Mouse (Mus musculus) CH12.LX (cell line): ENCODE results near the gene Taf1. TPM values are rescaled to one million over a fixed set of nuclear protein-coding genes. Genes with fewer than 3 reads are reported as not detected.
"Not testable (repeated sequence)": the region's sequence is repeated elsewhere in the genome, so short reads cannot be mapped to it uniquely, and the experiment has no call there.

ENCODE experiments used
- DNase-seq: peaks from one replicate; pipeline ENCODE4 v3.0.0-alpha.2; 2013; ENCODE audit errors: extremely low read depth
- H3K27ac ChIP-seq: 2 replicates; pipeline ENCODE4 v1.5.1; 2012; ENCODE audit warnings: low read depth, mild to moderate bottlenecking, control low read depth, moderate library complexity; ENCODE audit not compliant: insufficient read depth
- H3K27me3 ChIP-seq: replicated peaks from 2 replicates; pipeline ENCODE3; 2012; ENCODE audit warnings: inconsistent platforms
- H3K36me3 ChIP-seq, 2 experiments: replicated peaks in 1 of 2; 2 replicates each; pipeline versions ENCODE3 to v1.6.1; 2012; ENCODE audit warnings: inconsistent platforms in 1 of 2, low read length in 1 of 2, mild to moderate bottlenecking in 1 of 2, mixed read lengths in 1 of 2, moderate library complexity in 1 of 2; ENCODE audit not compliant: control insufficient read depth in 1 of 2, insufficient read depth in 1 of 2
- H3K4me1 ChIP-seq, 2 experiments: 2 replicates each; pipeline ENCODE4 v1.6.1; 2012; ENCODE audit warnings: inconsistent platforms in 1 of 2, moderate library complexity in 1 of 2; ENCODE audit not compliant: insufficient read depth in 2 of 2, control insufficient read depth in 1 of 2
- H3K4me2 ChIP-seq: 2 replicates; pipeline ENCODE4 v1.6.1; 2012; ENCODE audit warnings: low read depth, mild to moderate bottlenecking, control low read depth; ENCODE audit not compliant: poor library complexity, insufficient read depth, severe bottlenecking
- H3K4me3 ChIP-seq, 3 experiments: fragments of 150-350 bp in 1 of 3; sonication (generic) in 1 of 3; replicated peaks in 1 of 3; 2 replicates each; pipeline versions ENCODE3 to v1.5.1; 2011 to 2012; ENCODE audit warnings: low read depth in 2 of 3, low read length in 2 of 3, mild to moderate bottlenecking in 2 of 3, moderate library complexity in 2 of 3, control low read depth in 1 of 3, improper control_type of control experiment in 1 of 3, inconsistent platforms in 1 of 3, mixed read lengths in 1 of 3; ENCODE audit not compliant: poor library complexity in 1 of 3
- H3K79me2 ChIP-seq: replicated peaks from 2 replicates; pipeline ENCODE4 v1.6.1; 2012; ENCODE audit warnings: mild to moderate bottlenecking, moderate library complexity; ENCODE audit not compliant: control insufficient read depth, poor library complexity, insufficient read depth, severe bottlenecking; ENCODE audit errors: extremely low read depth
- H3K9ac ChIP-seq: 2 replicates; pipeline ENCODE4 v1.6.1; 2012; ENCODE audit warnings: low read depth, mild to moderate bottlenecking, control low read depth, moderate library complexity; ENCODE audit not compliant: insufficient read depth
- H3K9me3 ChIP-seq: replicated peaks from 2 replicates; pipeline ENCODE3; 2012; ENCODE audit warnings: low read length, inconsistent platforms, mixed read lengths
- BHLHE40 ChIP-seq: IDR thresholded peaks from 2 replicates; pipeline ENCODE4 v1.6.1; 2011; ENCODE audit warnings: mild to moderate bottlenecking, low read depth, low read length, improper control_type of control experiment
- CHD1 ChIP-seq: IDR thresholded peaks from 2 replicates; pipeline ENCODE4 v1.6.1; 2012; ENCODE audit warnings: low read depth, low read length, improper control_type of control experiment, inconsistent platforms
- CTCF ChIP-seq, 2 experiments: IDR thresholded peaks in 1 of 2; conservative IDR thresholded peaks in 1 of 2; 2 replicates each; pipeline ENCODE4 v1.5.1; 2011 to 2012; ENCODE audit warnings: low read depth in 2 of 2, low read length in 2 of 2, improper control_type of control experiment in 1 of 2, inconsistent platforms in 1 of 2, mild to moderate bottlenecking in 1 of 2, moderate library complexity in 1 of 2
- HCFC1 ChIP-seq: IDR thresholded peaks from 2 replicates; pipeline ENCODE4 v1.6.1; 2012; ENCODE audit warnings: low read depth, mild to moderate bottlenecking, inconsistent platforms, low read length, improper control_type of control experiment
- IRF4 ChIP-seq: IDR thresholded peaks from 2 replicates; pipeline ENCODE4 v1.6.1; 2014; ENCODE audit warnings: low read depth, mild to moderate bottlenecking, inconsistent platforms, low read length, improper control_type of control experiment
- POLR2AphosphoS2 ChIP-seq: IDR thresholded peaks from 2 replicates; pipeline ENCODE4 v1.6.1; 2011; ENCODE audit warnings: low read depth, low read length, improper control_type of control experiment
- RAD21 ChIP-seq: IDR thresholded peaks from 2 replicates; pipeline ENCODE4 v1.6.1; 2011; ENCODE audit warnings: low read depth, mild to moderate bottlenecking, low read length, improper control_type of control experiment, moderate library complexity
- SMC3 ChIP-seq: IDR thresholded peaks from 2 replicates; pipeline ENCODE4 v1.6.1; 2011; ENCODE audit warnings: low read depth, low read length, improper control_type of control experiment
- dilution Hi-C: fragments of 300-500 bp; cut with MboI; formaldehyde crosslinking; loops from 2 replicates; pipeline ENCODE4 v1.14.3; 2020; ENCODE audit warnings: low sequenced_read_pairs; ENCODE audit not compliant: extremely low pct_unique_long_range_greater_than_20kb, extremely low pct_ligation_motif_present
- in situ Hi-C: fragments of 300-500 bp; cut with MboI; formaldehyde crosslinking; loops from 3 replicates; pipeline ENCODE4 v1.14.3; 2019; ENCODE audit warnings: low sequenced_read_pairs, low pct_ligation_motif_present, low pct_unique_long_range_greater_than_20kb, mixed read lengths
- polyA plus RNA-seq: library from polyadenylated mRNA; unstranded; fragments of >175 nt; gene quantifications from 2 replicates; pipeline ENCODE4 v1.2.1, GENCODE M21; 2012; ENCODE audit warnings: low read depth; ENCODE audit not compliant: insufficient read length
- total RNA-seq, 2 experiments: library from RNA; depleted of rRNA; stranded (reverse); fragments of 300-350 nt in 1 of 2; fragments of >200 nt in 1 of 2; gene quantifications; 2 replicates each; pipeline ENCODE4 v1.2.3; 2012 to 2014

Gene Taf1
- total and polyA plus RNA-seq, 3 experiments: 33.6 to 49.4 (median 35.7) TPM

GRCm38 (mm10) chrX:101486487-101487152 lies 45.9 kb upstream of the Taf1 start:
- H3K9me3 ChIP-seq, H3K4me1 ChIP-seq, H3K36me3 ChIP-seq, H3K27me3 ChIP-seq, H3K4me3 ChIP-seq, H3K79me2 ChIP-seq, H3K9ac ChIP-seq, dilution Hi-C loops, H3K4me2 ChIP-seq, H3K27ac ChIP-seq: not testable (repeated sequence)
- peak; percentile 38 for DNase-seq
- in situ Hi-C loops: loop anchor here (25.0 kb wide), 1 partner anchor 349 kb away; no protein-coding TSS in a partner anchor
- TF ChIP-seq CTCF (conservative IDR thresholded peaks at IDR 0.05 in 1 of 2, IDR thresholded peaks at IDR 0.05 in 1 of 2; ENCODE audit: low read depth in 2 of 2, low read length in 2 of 2) (peak; percentile 36 to 70; a peak in 3 of 4 replicates), SMC3 (peak; percentile 48), RAD21 (peak; percentile 37)

DNA sequence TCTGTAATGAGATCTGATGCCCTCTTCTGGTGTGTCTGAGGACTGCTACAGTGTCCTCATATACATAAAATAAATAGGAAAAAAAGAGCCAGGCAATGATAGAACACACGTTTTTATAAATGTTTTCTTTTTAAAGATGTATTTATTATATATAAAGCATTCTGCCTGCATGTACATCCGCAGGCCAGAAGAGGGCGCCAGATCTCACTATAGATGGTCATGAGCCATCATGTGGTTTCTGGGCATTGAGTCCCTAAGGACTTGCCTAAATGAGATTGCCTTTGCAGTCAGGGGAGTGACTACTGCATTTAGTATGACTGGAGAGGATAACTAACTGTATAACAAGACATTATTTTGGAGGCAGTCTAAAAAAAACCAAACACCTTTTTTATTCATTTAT lies 27.9 kb upstream of the Taf1 start:
- no peaks in the 10 kb centered on the region for H3K79me2 ChIP-seq
- no peaks in the 10 kb centered on the region for H3K36me3 ChIP-seq
- no peak overlapping the region for H3K27ac ChIP-seq
- in situ Hi-C loops: no loop called here
- peak; percentile 56 for DNase-seq
- TF ChIP-seq CTCF (conservative IDR thresholded peaks at IDR 0.05 in 1 of 2, IDR thresholded peaks at IDR 0.05 in 1 of 2; ENCODE audit: low read depth in 2 of 2, low read length in 2 of 2) (peak; percentile 58 to 61), POLR2AphosphoS2 (no peak), BHLHE40 (no peak), CHD1 (no peak), RAD21 (peak; percentile 13), SMC3 (peak; percentile 19; the same call in 1 of the 2 replicates)
- H3K9me3 ChIP-seq: no peaks in the 10 kb centered on the region
- H3K27me3 ChIP-seq: no peaks in the 10 kb centered on the region
- dilution Hi-C loops: no loop called here
- H3K9ac ChIP-seq: no peak overlapping the region
- no peak overlapping the region for H3K4me3 ChIP-seq
- H3K4me1 ChIP-seq: no peaks in the 10 kb centered on the region
- no peak overlapping the region for H3K4me2 ChIP-seq

GRCm38 (mm10) chrX:101515710-101516109 lies 16.8 kb upstream of the Taf1 start:
- DNase-seq: no peak

More at GRCm38 (mm10) chrX:101515710-101516109, 16.8 kb upstream of the Taf1 start:
- no peaks in the 10 kb centered on the region for H3K9me3 ChIP-seq
- dilution Hi-C loops (no loop called here), in situ Hi-C loops (no loop called here)
- H3K4me3 ChIP-seq: no peak overlapping the region
- H3K9ac ChIP-seq: no peak overlapping the region
- no peaks in the 10 kb centered on the region for H3K36me3 ChIP-seq
- no peaks in the 10 kb centered on the region for H3K4me1 ChIP-seq
- H3K27me3 ChIP-seq: no peaks in the 10 kb centered on the region
- no peaks in the 10 kb centered on the region for H3K79me2 ChIP-seq
- TF ChIP-seq RAD21: peak; percentile 68
- TF ChIP-seq IRF4: no peak
- peak in 1 of 2 experiments; percentile 71; a peak in 3 of 4 replicates for TF ChIP-seq CTCF (conservative IDR thresholded peaks at IDR 0.05 in 1 of 2, IDR thresholded peaks at IDR 0.05 in 1 of 2; ENCODE audit: low read depth in 2 of 2, low read length in 2 of 2)
- no peak for TF ChIP-seq POLR2AphosphoS2
- peak; percentile 28 for TF ChIP-seq SMC3
- no peak for TF ChIP-seq HCFC1
- H3K4me2 ChIP-seq: no peak overlapping the region
- H3K27ac ChIP-seq: no peak overlapping the region
